Mouse (Mus musculus): ENCODE measurements at regions not wholly inside any gene's neighbourhood (a gene's known extent, or its start where the extent isn't known, plus 50 kb on each side); places are given as distances from the start of the nearest gene placed in this dataset.

DNA sequence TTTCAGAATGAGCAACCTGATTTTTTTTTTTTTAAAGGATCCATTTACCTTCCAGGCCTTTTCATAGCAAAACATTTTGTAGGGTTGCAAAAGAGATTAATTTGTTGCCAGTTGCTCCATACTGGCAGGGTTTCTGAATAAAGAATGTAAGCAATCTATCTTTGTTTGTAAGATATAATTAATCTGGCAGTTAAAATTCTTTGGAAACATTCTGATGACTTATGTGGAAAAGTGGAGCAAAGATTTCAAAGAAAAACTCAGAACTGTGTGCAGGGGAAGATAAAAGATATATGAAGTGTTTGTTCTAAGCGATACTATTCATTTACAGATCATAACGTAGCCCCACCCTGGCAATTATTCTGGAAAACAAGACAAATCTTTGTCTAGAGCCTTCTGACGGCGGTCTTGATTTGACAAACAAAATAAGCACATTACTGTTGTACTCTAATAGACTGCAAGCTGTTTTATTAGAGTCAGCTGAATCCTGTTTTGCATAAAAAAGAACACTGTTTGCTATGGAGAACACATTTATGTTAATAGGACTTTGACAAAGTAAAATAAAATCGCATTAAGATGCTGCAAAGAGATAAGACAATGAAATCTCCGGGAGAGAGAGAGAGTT is 77.0 kb upstream of the Arid5b start:
- no peak for TF ChIP-seq CTCF (IDR thresholded peaks at IDR 0.05; ENCODE audit: low read depth)
- no peak for TF ChIP-seq EP300 (IDR thresholded peaks at IDR 0.05; ENCODE audit: low read depth)
